16 mouse cellular contexts compared by ENCODE assay signal in the genomic region with DNA sequence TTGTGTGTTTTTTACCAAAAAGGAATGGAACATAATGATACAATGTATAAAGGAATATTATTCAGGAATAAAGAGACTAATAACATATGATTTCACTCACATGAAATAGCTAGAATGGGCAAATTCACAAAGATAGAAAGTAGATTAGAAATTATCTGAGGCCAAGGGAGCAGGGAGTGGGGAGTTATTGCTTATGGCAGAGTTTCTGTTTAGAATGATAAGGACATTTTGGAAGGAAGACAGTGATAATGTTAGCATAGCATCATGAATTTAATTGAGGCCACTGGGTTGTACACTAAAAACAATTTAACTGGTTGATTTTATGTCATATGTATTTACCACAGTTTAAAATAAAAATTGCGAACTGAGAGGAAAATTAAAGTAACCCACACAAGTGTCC.
"Had no signal": no experiment of that assay in that cellular context is flagged by ENCODE, and none has a peak within 500 bp of the region (broad histone marks: within the 10 kb centered on the region; RNA-seq: fewer than 3 reads in every experiment).

No protein-coding gene starts in this region.

- H3K4me1 ChIP-seq: lung, embryonic 15.5 days; megakaryocyte, embryonic 14.5 days; midbrain, embryonic 10.5 days; midbrain, embryonic 13.5 days had no signal

- H3K9ac ChIP-seq: lung, embryonic 15.5 days; midbrain, embryonic 13.5 days had no signal

- H3K4me2 ChIP-seq: lung, embryonic 15.5 days; midbrain, embryonic 13.5 days had no signal

- ATAC-seq: intestine, postnatal 0 days; midbrain, embryonic 13.5 days; midbrain, embryonic 16.5 days had no signal

- H3K27ac ChIP-seq: kidney, postnatal 0 days; layer of hippocampus, adult 2 months; lung, embryonic 15.5 days; midbrain, embryonic 10.5 days; midbrain, embryonic 13.5 days had no signal

- H3K27me3 ChIP-seq: lung, embryonic 15.5 days; megakaryocyte, embryonic 14.5 days; midbrain, embryonic 13.5 days had no signal

- H3K36me3 ChIP-seq: lung, embryonic 15.5 days; midbrain, embryonic 10.5 days; midbrain, embryonic 13.5 days had no signal

- H3K9me3 ChIP-seq: lung, embryonic 15.5 days; midbrain, embryonic 10.5 days; midbrain, embryonic 13.5 days had no signal

- DNase-seq: kidney, adult 2 months; kidney, postnatal 25 days; layer of hippocampus, adult 9-11 months; lung, adult 18-20 months; lung, postnatal 10 days; lung, postnatal 36 days; thymus, adult 18-20 months; thymus, postnatal 4 days had no signal

- H3K4me3 ChIP-seq: layer of hippocampus, adult 2 months; lung, embryonic 15.5 days; megakaryocyte, embryonic 14.5 days; midbrain, embryonic 10.5 days; midbrain, embryonic 13.5 days had no signal
